Mouse (Mus musculus) limb, embryonic 12.5 days (tissue): Measurements from ENCODE around the gene Olfr954. TPM values are rescaled to one million over a fixed set of nuclear protein-coding genes. Genes with fewer than 3 reads are reported as not detected.

Experiments used
- ATAC-seq: fragments of 200-750 bp; cut with Nextera tagmentation; 2 replicates; pipeline ENCODE4 v1.8.0; 2017; ENCODE audit warnings: low read depth, moderate TSS enrichment; ENCODE audit not compliant: insufficient number of reproducible peaks, insufficient read depth, low FRiP score, low TSS enrichment
- H3K27ac ChIP-seq: fragments of 300-500 bp; sonication (generic); 2 replicates; pipeline ENCODE4 v1.5.1; 2016; ENCODE audit warnings: mild to moderate bottlenecking, moderate library complexity
- H3K27me3 ChIP-seq: fragments of 300-500 bp; sonication (generic); 2 replicates; pipeline ENCODE4 v1.6.1; 2016; ENCODE audit warnings: mild to moderate bottlenecking, moderate library complexity
- H3K36me3 ChIP-seq: fragments of 300-500 bp; sonication (generic); 2 replicates; pipeline ENCODE4 v1.6.1; 2016; ENCODE audit warnings: mild to moderate bottlenecking, moderate library complexity
- H3K4me1 ChIP-seq: fragments of 300-500 bp; sonication (generic); replicated peaks from 2 replicates; pipeline ENCODE4 v1.6.1; 2016
- H3K4me2 ChIP-seq: fragments of 300-500 bp; sonication (generic); 2 replicates; pipeline ENCODE4 v1.6.1; 2016; ENCODE audit warnings: mild to moderate bottlenecking, moderate library complexity
- H3K4me3 ChIP-seq: fragments of 300-500 bp; sonication (generic); replicated peaks from 2 replicates; pipeline ENCODE4 v1.5.1; 2016; ENCODE audit warnings: mild to moderate bottlenecking
- H3K9ac ChIP-seq: fragments of 300-500 bp; sonication (generic); replicated peaks from 2 replicates; pipeline ENCODE4 v1.6.1; 2016; ENCODE audit warnings: mild to moderate bottlenecking, moderate library complexity
- H3K9me3 ChIP-seq: fragments of 300-500 bp; sonication (generic); 2 replicates; pipeline ENCODE4 v1.6.1; 2016; ENCODE audit warnings: mild to moderate bottlenecking, moderate library complexity
- WGBS: fragments of 180-500 bp; shearing (Covaris S2); methylation state at CpG from one replicate; pipeline ENCODE4 v1.1.7; 2016; 5-methylcytosine and 5-hydroxymethylcytosine counted together
- polyA plus RNA-seq: library from polyadenylated mRNA; unstranded; fragments of >200 nt; fragmentation: Nextera tagmentation; extraction: Ambion mirVana; gene quantifications from 2 replicates; pipeline ENCODE4 v1.2.1, GENCODE M21; 2016

Gene Olfr954
- polyA plus RNA-seq = not detected in 2 replicates

- Histone ChIP-seq H3K27me3 (no peaks in the 10 kb centered on the region), H3K9ac (no peak within 1 kb of the TSS), H3K27ac (no peak within 1 kb of the TSS), H3K4me1 (no peaks in the 10 kb centered on the region), H3K4me3 (no peak within 1 kb of the TSS), H3K9me3 (no peaks in the 10 kb centered on the region), H3K4me2 (no peak within 1 kb of the TSS), H3K36me3 (no peaks in the 10 kb centered on the region)
- WGBS = 86% methylated on average over 6 of the region's 6 CpGs
- ATAC-seq = no peak
Observed at GRCm38 (mm10) chr9:39456401-39456800, at the start of gene Olfr954. TSS of gene Olfr954 (plus strand) at chr9:39456701.

- Histone ChIP-seq H3K27ac (no peak within 1 kb of the TSS), H3K4me3 (no peak within 1 kb of the TSS), H3K9me3 (no peaks in the 10 kb centered on the region), H3K27me3 (no peaks in the 10 kb centered on the region), H3K9ac (no peak within 1 kb of the TSS), H3K4me2 (no peak within 1 kb of the TSS), H3K4me1 (no peaks in the 10 kb centered on the region), H3K36me3 (no peaks in the 10 kb centered on the region)
- no peak for ATAC-seq
Observed at GRCm38 (mm10) chr9:39427048-39427447, 29.5 kb upstream of the Olfr954 start, which contains the start of gene Olfr952. TSS of gene Olfr952 (minus strand) at chr9:39427148.

GRCm38 (mm10) chr9:39471844-39472243 lies 15.3 kb downstream of the Olfr954 start, which contains the start of gene Olfr955:
TSS of gene Olfr955 (minus strand) at chr9:39471944.
- H3K4me2 ChIP-seq = no peak within 1 kb of the TSS
- no peaks in the 10 kb centered on the region for H3K27me3 ChIP-seq
- no peak within 1 kb of the TSS for H3K4me3 ChIP-seq
- H3K36me3 ChIP-seq = no peaks in the 10 kb centered on the region
- H3K9ac ChIP-seq = no peak within 1 kb of the TSS
- no peaks in the 10 kb centered on the region for H3K4me1 ChIP-seq
- no peak for ATAC-seq
- no peak within 1 kb of the TSS for H3K27ac ChIP-seq
- no peaks in the 10 kb centered on the region for H3K9me3 ChIP-seq
- WGBS = 43% methylated on average over 1 of the region's 1 CpGs

GRCm38 (mm10) chr9:39493895-39494294 lies 37.4 kb downstream of the Olfr954 start, which contains the start of gene Olfr44:
TSS of gene Olfr44 (minus strand) at chr9:39493995.
- H3K9me3 ChIP-seq = no peaks in the 10 kb centered on the region
- H3K9ac ChIP-seq = no peak within 1 kb of the TSS
- ATAC-seq = no peak

GRCm38 (mm10) chr9:39508998-39509397 lies 52.5 kb downstream of the Olfr954 start:
- H3K9ac ChIP-seq = no peak overlapping the region
- H3K4me3 ChIP-seq = no peak overlapping the region
- no peak overlapping the region for H3K4me2 ChIP-seq
- H3K36me3 ChIP-seq = no peaks in the 10 kb centered on the region
- no peak for ATAC-seq
- no peak overlapping the region for H3K27ac ChIP-seq
- 13% methylated on average over 6 of the region's 6 CpGs for WGBS
- H3K27me3 ChIP-seq = no peaks in the 10 kb centered on the region
- H3K9me3 ChIP-seq = no peaks in the 10 kb centered on the region
- no peaks in the 10 kb centered on the region for H3K4me1 ChIP-seq

More at GRCm38 (mm10) chr9:39493895-39494294, 37.4 kb downstream of the Olfr954 start, which contains the start of gene Olfr44:
- H3K4me1 ChIP-seq = no peaks in the 10 kb centered on the region
- H3K36me3 ChIP-seq = no peaks in the 10 kb centered on the region
- H3K27me3 ChIP-seq = no peaks in the 10 kb centered on the region
- H3K4me3 ChIP-seq = no peak within 1 kb of the TSS
- H3K27ac ChIP-seq = no peak within 1 kb of the TSS
- WGBS = 89% methylated on average over 2 of the region's 2 CpGs
- no peak within 1 kb of the TSS for H3K4me2 ChIP-seq

GRCm38 (mm10) chr9:39509412-39509811 lies 52.9 kb downstream of the Olfr954 start:
- Histone ChIP-seq H3K9me3 (no peaks in the 10 kb centered on the region), H3K9ac (no peak overlapping the region), H3K4me2 (no peak overlapping the region), H3K4me1 (no peaks in the 10 kb centered on the region), H3K36me3 (no peaks in the 10 kb centered on the region), H3K27ac (no peak overlapping the region), H3K27me3 (no peaks in the 10 kb centered on the region), H3K4me3 (no peak overlapping the region)
- 82% methylated on average over 9 of the region's 9 CpGs for WGBS
- ATAC-seq = no peak

Other genes with a start within 250 kb of the Olfr954 start
- not detected in 2 replicates for gene Olfr1537, start 206.7 kb upstream of the Olfr954 start, polyA plus RNA-seq
- not detected in 2 replicates for gene Olfr945, start 179.9 kb upstream of the Olfr954 start, polyA plus RNA-seq
- gene Olfr948, start 130.7 kb upstream of the Olfr954 start, polyA plus RNA-seq = not detected in 2 replicates
- gene Olfr951, start 69.3 kb upstream of the Olfr954 start, polyA plus RNA-seq = not detected in 2 replicates
- gene Olfr952, start 29.6 kb upstream of the Olfr954 start, polyA plus RNA-seq = not detected in 2 replicates
- gene Olfr955, start 15.2 kb downstream of the Olfr954 start, polyA plus RNA-seq = not detected in 2 replicates
- not detected in 2 replicates for gene Olfr44, start 37.3 kb downstream of the Olfr954 start, polyA plus RNA-seq
- gene Olfr957, start 59.1 kb downstream of the Olfr954 start, polyA plus RNA-seq = not detected in 2 replicates
- not detected in 2 replicates for gene Olfr958, start 97.4 kb downstream of the Olfr954 start, polyA plus RNA-seq
- gene Olfr959, start 118.9 kb downstream of the Olfr954 start, polyA plus RNA-seq = not detected in 2 replicates
- gene AW551984, start 147.7 kb downstream of the Olfr954 start, polyA plus RNA-seq = 29.3 and 29.7 TPM in 2 replicates
- not detected in 2 replicates for gene Olfr148, start 154.0 kb downstream of the Olfr954 start, polyA plus RNA-seq
- not detected in 2 replicates for gene Olfr960, start 164.7 kb downstream of the Olfr954 start, polyA plus RNA-seq
- gene Olfr961, start 188.4 kb downstream of the Olfr954 start, polyA plus RNA-seq = not detected in 2 replicates
- gene Olfr963, start 210.5 kb downstream of the Olfr954 start, polyA plus RNA-seq = not detected in 2 replicates